Mouse (Mus musculus): ENCODE measurements at regions not wholly inside any gene's neighbourhood (a gene's known extent, or its start where the extent isn't known, plus 50 kb on each side); places are given as distances from the start of the nearest gene placed in this dataset.

GRCm38 (mm10) chr15:52161089-52161442 lies 1723.6 kb upstream of the Gm7489 start:
- peak overlapping the region; percentile 39; the same call in 1 of the 2 replicates for H3K27ac ChIP-seq (ENCODE audit: low read depth, low read length)
- peak; percentile 47 for ATAC-seq (ENCODE audit: low FRiP score, low TSS enrichment)
- H3K4me3 ChIP-seq (ENCODE audit: low read length), result no peak overlapping the region
- H3K9ac ChIP-seq (ENCODE audit: low read depth, low read length), result no peak overlapping the region
- H3K36me3 ChIP-seq (ENCODE audit: control insufficient read depth, insufficient read depth, low read length), result no peaks in the 10 kb centered on the region
- H3K27me3 ChIP-seq (ENCODE audit: control insufficient read depth, insufficient read depth, low read length), result no peaks in the 10 kb centered on the region
- 8% methylated on average over 3 of the region's 3 CpGs for WGBS
- H3K4me2 ChIP-seq (replicated peaks; ENCODE audit: low read depth, low read length), result 0 out of 2 replicates have a peak overlapping the region, but pooled peaks have one; percentile 24
- no peaks in the 10 kb centered on the region for H3K9me3 ChIP-seq (ENCODE audit: control insufficient read depth, low read length)
- peaks cover 16% of the 10 kb centered on the region for H3K4me1 ChIP-seq (ENCODE audit: control insufficient read depth, insufficient read depth, low read length)

- H3K9ac ChIP-seq (ENCODE audit: low read depth, low read length), result no peak overlapping the region
- peak overlapping the region; percentile 29 for H3K4me2 ChIP-seq (replicated peaks; ENCODE audit: low read depth, low read length)
- peak overlapping the region; percentile 39 for H3K27ac ChIP-seq (ENCODE audit: low read depth, low read length)
- no peak overlapping the region for H3K4me3 ChIP-seq (ENCODE audit: low read length)
- no peaks in the 10 kb centered on the region for H3K9me3 ChIP-seq (ENCODE audit: control insufficient read depth, low read length)
- 13% methylated on average over 19 of the region's 19 CpGs for WGBS
- ATAC-seq (ENCODE audit: low FRiP score, low TSS enrichment), result peak; percentile 91
- peaks cover 16% of the 10 kb centered on the region for H3K4me1 ChIP-seq (ENCODE audit: control insufficient read depth, insufficient read depth, low read length)
- H3K27me3 ChIP-seq (ENCODE audit: control insufficient read depth, insufficient read depth, low read length), result no peaks in the 10 kb centered on the region
- H3K36me3 ChIP-seq (ENCODE audit: control insufficient read depth, insufficient read depth, low read length), result no peaks in the 10 kb centered on the region
These were observed 1723.0 kb upstream of the Gm7489 start for GRCm38 (mm10) chr15:52161568-52162316.

GRCm38 (mm10) chr15:52166144-52166543 lies 1718.6 kb upstream of the Gm7489 start:
- no peak for ATAC-seq (ENCODE audit: low FRiP score, low TSS enrichment)
- H3K4me3 ChIP-seq (ENCODE audit: low read length), result no peak overlapping the region
- H3K9ac ChIP-seq (ENCODE audit: low read depth, low read length), result no peak overlapping the region
- H3K9me3 ChIP-seq (ENCODE audit: control insufficient read depth, low read length), result no peaks in the 10 kb centered on the region
- H3K36me3 ChIP-seq (ENCODE audit: control insufficient read depth, insufficient read depth, low read length), result no peaks in the 10 kb centered on the region
- H3K4me1 ChIP-seq (ENCODE audit: control insufficient read depth, insufficient read depth, low read length), result peaks cover 11% of the 10 kb centered on the region
- H3K27ac ChIP-seq (ENCODE audit: low read depth, low read length), result no peak overlapping the region
- H3K4me2 ChIP-seq (replicated peaks; ENCODE audit: low read depth, low read length), result no peak overlapping the region
- 88% methylated on average over 4 of the region's 4 CpGs for WGBS
- H3K27me3 ChIP-seq (ENCODE audit: control insufficient read depth, insufficient read depth, low read length), result no peaks in the 10 kb centered on the region

GRCm38 (mm10) chr15:52166595-52167443 lies 1717.9 kb upstream of the Gm7489 start:
- Histone ChIP-seq H3K9ac (ENCODE audit: low read depth, low read length) (no peak overlapping the region), H3K4me3 (ENCODE audit: low read length) (no peak overlapping the region), H3K4me1 (ENCODE audit: control insufficient read depth, insufficient read depth, low read length) (peaks cover 6% of the 10 kb centered on the region), H3K9me3 (ENCODE audit: control insufficient read depth, low read length) (no peaks in the 10 kb centered on the region), H3K4me2 (replicated peaks; ENCODE audit: low read depth, low read length) (no peak overlapping the region), H3K36me3 (ENCODE audit: control insufficient read depth, insufficient read depth, low read length) (no peaks in the 10 kb centered on the region), H3K27ac (ENCODE audit: low read depth, low read length) (no peak overlapping the region), H3K27me3 (ENCODE audit: control insufficient read depth, insufficient read depth, low read length) (no peaks in the 10 kb centered on the region)
- WGBS, result 36% methylated on average over 10 of the region's 10 CpGs
- peak; percentile 95 for ATAC-seq (ENCODE audit: low FRiP score, low TSS enrichment)

- 77% methylated on average over 5 of the region's 5 CpGs for WGBS
- no peak overlapping the region for H3K4me3 ChIP-seq (ENCODE audit: low read length)
- H3K4me1 ChIP-seq (ENCODE audit: control insufficient read depth, insufficient read depth, low read length), result no peaks in the 10 kb centered on the region
- no peak overlapping the region for H3K9ac ChIP-seq (ENCODE audit: low read depth, low read length)
- H3K4me2 ChIP-seq (replicated peaks; ENCODE audit: low read depth, low read length), result no peak overlapping the region
- ATAC-seq (ENCODE audit: low FRiP score, low TSS enrichment), result no peak
- H3K27me3 ChIP-seq (ENCODE audit: control insufficient read depth, insufficient read depth, low read length), result no peaks in the 10 kb centered on the region
- H3K36me3 ChIP-seq (ENCODE audit: control insufficient read depth, insufficient read depth, low read length), result no peaks in the 10 kb centered on the region
- no peak overlapping the region for H3K27ac ChIP-seq (ENCODE audit: low read depth, low read length)
- no peaks in the 10 kb centered on the region for H3K9me3 ChIP-seq (ENCODE audit: control insufficient read depth, low read length)
These were observed 1716.9 kb upstream of the Gm7489 start for GRCm38 (mm10) chr15:52167811-52168210.

- no peak for ATAC-seq (ENCODE audit: low FRiP score, low TSS enrichment)
- H3K4me1 ChIP-seq (ENCODE audit: control insufficient read depth, insufficient read depth, low read length), result no peaks in the 10 kb centered on the region
- H3K27me3 ChIP-seq (ENCODE audit: control insufficient read depth, insufficient read depth, low read length), result no peaks in the 10 kb centered on the region
- WGBS, result 88% methylated on average over 1 of the region's 1 CpGs
- H3K36me3 ChIP-seq (ENCODE audit: control insufficient read depth, insufficient read depth, low read length), result no peaks in the 10 kb centered on the region
- H3K9ac ChIP-seq (ENCODE audit: low read depth, low read length), result no peak overlapping the region
- H3K4me3 ChIP-seq (ENCODE audit: low read length), result no peak overlapping the region
- H3K27ac ChIP-seq (ENCODE audit: low read depth, low read length), result no peak overlapping the region
- no peaks in the 10 kb centered on the region for H3K9me3 ChIP-seq (ENCODE audit: control insufficient read depth, low read length)
- no peak overlapping the region for H3K4me2 ChIP-seq (replicated peaks; ENCODE audit: low read depth, low read length)
These were observed 1707.8 kb upstream of the Gm7489 start for GRCm38 (mm10) chr15:52176951-52177350.

GRCm38 (mm10) chr15:52178668-52179067 lies 1706.0 kb upstream of the Gm7489 start:
- H3K27me3 ChIP-seq (ENCODE audit: control insufficient read depth, insufficient read depth, low read length), result no peaks in the 10 kb centered on the region
- no peak overlapping the region for H3K4me2 ChIP-seq (replicated peaks; ENCODE audit: low read depth, low read length)
- no peak for ATAC-seq (ENCODE audit: low FRiP score, low TSS enrichment)
- no peaks in the 10 kb centered on the region for H3K36me3 ChIP-seq (ENCODE audit: control insufficient read depth, insufficient read depth, low read length)
- no peaks in the 10 kb centered on the region for H3K9me3 ChIP-seq (ENCODE audit: control insufficient read depth, low read length)
- no peak overlapping the region for H3K9ac ChIP-seq (ENCODE audit: low read depth, low read length)
- no peak overlapping the region for H3K4me3 ChIP-seq (ENCODE audit: low read length)
- no peaks in the 10 kb centered on the region for H3K4me1 ChIP-seq (ENCODE audit: control insufficient read depth, insufficient read depth, low read length)
- H3K27ac ChIP-seq (ENCODE audit: low read depth, low read length), result no peak overlapping the region
- 82% methylated on average over 3 of the region's 3 CpGs for WGBS

GRCm38 (mm10) chr15:52179379-52179778 lies 1705.3 kb upstream of the Gm7489 start:
- H3K27me3 ChIP-seq (ENCODE audit: control insufficient read depth, insufficient read depth, low read length), result no peaks in the 10 kb centered on the region
- no peak for ATAC-seq (ENCODE audit: low FRiP score, low TSS enrichment)
- H3K9ac ChIP-seq (ENCODE audit: low read depth, low read length), result no peak overlapping the region
- no peak overlapping the region for H3K4me3 ChIP-seq (ENCODE audit: low read length)
- no peak overlapping the region for H3K27ac ChIP-seq (ENCODE audit: low read depth, low read length)
- H3K9me3 ChIP-seq (ENCODE audit: control insufficient read depth, low read length), result no peaks in the 10 kb centered on the region
- no peak overlapping the region for H3K4me2 ChIP-seq (replicated peaks; ENCODE audit: low read depth, low read length)
- no peaks in the 10 kb centered on the region for H3K4me1 ChIP-seq (ENCODE audit: control insufficient read depth, insufficient read depth, low read length)
- H3K36me3 ChIP-seq (ENCODE audit: control insufficient read depth, insufficient read depth, low read length), result no peaks in the 10 kb centered on the region

GRCm38 (mm10) chr15:52191176-52191575 lies 1693.5 kb upstream of the Gm7489 start:
- Histone ChIP-seq H3K4me3 (ENCODE audit: low read length) (no peak overlapping the region), H3K27ac (ENCODE audit: low read depth, low read length) (no peak overlapping the region), H3K4me2 (replicated peaks; ENCODE audit: low read depth, low read length) (no peak overlapping the region), H3K9me3 (ENCODE audit: control insufficient read depth, low read length) (no peaks in the 10 kb centered on the region), H3K27me3 (ENCODE audit: control insufficient read depth, insufficient read depth, low read length) (no peaks in the 10 kb centered on the region), H3K9ac (ENCODE audit: low read depth, low read length) (no peak overlapping the region), H3K36me3 (ENCODE audit: control insufficient read depth, insufficient read depth, low read length) (no peaks in the 10 kb centered on the region), H3K4me1 (ENCODE audit: control insufficient read depth, insufficient read depth, low read length) (no peaks in the 10 kb centered on the region)
- 71% methylated on average over 3 of the region's 3 CpGs for WGBS
- ATAC-seq (ENCODE audit: low FRiP score, low TSS enrichment), result no peak

Data from kidney, embryonic 14.5 days (tissue).